Mouse (Mus musculus): Measurements from ENCODE around the gene Sfxn2.
A peak's percentile ranks its signal among the peaks of the same experiment; 100 is the strongest.

The Sfxn2 gene

DNA sequence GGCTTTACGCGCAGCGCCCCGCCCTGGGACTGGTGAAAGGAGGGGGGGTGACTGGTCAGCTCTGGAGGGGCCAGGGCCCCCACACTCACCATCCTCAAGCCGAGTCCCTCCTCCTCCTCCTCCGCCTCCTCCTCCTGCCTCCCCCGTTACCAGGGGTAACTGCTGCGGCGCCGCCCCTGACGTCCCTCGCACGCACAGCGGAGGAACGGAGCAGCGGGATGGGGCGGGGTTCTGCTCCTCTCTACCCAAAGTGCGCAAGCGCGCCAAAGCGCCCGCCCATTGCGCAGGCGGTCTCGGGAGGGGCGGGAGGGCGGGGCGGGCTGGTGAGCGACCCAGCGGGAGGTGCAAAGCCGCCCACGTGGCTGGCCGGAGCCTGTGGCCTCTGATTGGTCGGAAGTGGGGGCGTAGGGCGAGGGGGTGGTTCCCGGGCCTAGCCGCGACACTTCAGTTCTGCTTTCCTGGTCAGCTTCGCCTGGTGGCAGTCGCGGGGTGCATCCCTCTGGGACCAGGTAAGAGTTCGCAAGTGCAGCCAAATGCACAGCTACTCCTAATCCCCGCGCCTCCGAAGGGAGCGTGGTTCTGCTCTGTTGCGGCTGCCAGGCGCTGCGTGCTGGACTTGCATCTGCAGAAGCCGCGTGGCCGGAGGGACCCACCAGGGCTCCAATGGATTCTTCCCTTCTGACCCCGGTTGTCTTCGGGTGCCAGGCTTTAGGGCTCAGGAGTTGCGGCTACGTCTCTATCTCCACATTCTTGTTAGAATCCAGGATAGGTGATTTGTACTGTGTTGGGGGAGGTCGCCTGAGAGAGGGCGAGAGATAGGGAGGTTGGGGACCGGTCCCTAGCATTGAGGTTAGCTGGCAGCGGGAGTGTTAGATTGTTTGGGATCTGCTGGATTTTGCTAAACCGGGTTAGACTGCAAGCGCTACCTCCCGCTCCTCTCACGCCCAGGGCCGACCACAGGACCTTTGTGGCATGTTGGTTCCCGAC is at the start of gene Sfxn2, which contains the start of gene Arl3:
Gene Sfxn2 (plus strand): TSS at position 415 of the 987 bp plus-strand sequence.
Gene Arl3 (minus strand): TSS at position 248 of the 987 bp plus-strand sequence.
- peak; percentile 87 to 94 for DNase-seq (ENCODE audit: low spot score in 2 of 2)

DNA sequence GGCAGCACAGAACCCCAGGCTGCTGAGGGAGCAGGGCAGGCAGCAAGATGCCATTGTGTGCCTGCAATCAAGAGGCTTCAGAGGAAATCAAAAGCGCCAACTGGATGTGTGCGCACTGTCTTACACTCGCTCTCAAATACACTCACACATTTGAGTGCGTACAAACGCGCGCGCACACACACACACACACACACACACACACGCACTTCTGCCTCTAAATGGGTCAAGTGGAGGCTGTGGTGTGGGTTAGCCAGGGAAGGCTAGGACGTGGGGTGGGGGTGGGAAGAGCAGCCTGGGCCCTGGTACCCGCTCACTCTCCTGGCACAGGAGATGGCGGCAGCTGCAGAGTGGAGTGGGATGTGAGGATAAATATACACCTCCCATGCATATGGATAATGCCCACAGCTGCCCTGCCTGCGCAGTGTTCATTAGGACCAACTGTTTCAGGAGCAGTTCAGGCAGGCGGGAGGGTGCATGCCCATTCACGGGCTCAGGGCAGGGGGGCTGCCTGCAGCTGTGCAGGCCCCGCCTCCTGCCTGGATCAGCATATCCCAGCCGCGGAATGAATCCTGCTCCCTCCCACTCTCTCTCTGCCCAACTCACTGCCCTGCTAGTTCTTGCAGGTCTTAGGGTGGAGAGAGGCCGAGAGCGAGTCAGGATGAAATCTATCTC is 49.5 kb upstream of the Sfxn2 start:
- DNase-seq (ENCODE audit: low spot score in 2 of 2): peak; percentile 83 to 85

DNA sequence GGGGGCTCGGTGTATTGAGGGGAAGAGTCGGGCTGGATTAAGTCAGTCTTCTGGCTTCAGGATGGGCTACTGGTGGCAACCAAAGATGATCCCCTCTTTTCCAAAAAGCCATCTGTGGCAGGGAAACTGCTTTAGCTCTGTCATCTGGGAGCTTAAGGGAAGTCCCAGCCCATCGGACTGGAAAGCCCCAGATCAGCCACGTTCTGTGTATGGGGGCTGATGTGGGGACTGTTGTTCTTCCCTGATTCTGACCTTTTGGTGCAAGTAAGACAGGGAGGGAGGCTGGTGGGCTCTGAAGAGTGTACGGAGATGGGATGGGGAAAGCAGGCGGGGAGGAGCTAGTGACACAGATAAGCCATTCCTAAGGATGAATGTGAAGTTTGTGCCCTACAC is 49.0 kb upstream of the Sfxn2 start:
- DNase-seq (ENCODE audit: low spot score in 2 of 2): no peak

DNA sequence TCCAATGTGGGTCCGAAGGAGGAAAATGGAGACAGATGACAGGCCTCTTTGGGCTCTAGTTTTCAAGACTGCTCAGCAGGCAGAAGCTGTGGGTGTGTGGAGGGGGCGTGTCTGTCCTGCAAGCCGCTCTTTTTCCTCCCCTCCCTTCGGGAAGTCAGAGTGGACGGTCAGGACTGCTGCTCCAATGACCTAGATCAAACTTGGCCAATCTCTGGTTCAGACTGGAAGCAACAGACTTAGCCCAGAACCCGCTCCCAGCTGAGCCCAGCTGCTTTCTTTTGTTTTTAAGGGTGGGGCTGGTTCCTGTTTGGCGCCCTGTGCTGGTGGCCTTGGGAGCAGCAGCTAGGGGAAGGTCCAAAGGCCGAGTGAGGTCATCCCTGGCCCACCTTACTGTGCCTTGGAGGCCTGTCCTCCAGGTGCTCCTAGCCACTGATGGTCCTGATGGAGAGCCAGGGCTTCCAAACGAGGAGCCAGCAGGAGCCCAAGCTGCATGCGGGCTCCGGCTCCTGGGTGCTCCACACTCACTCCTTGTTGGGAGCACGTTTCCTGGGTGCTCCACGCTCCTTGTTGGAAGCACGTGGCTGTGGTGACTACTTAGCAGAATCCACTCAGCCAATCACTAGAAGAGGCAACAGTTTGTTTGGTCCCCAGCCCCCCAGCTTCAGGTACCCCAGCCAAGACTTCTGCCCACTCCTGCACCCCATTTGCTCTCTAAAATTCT is 48.4 kb upstream of the Sfxn2 start:
- DNase-seq (ENCODE audit: low spot score in 2 of 2): peak in 1 of 2 experiments; percentile 34

DNA sequence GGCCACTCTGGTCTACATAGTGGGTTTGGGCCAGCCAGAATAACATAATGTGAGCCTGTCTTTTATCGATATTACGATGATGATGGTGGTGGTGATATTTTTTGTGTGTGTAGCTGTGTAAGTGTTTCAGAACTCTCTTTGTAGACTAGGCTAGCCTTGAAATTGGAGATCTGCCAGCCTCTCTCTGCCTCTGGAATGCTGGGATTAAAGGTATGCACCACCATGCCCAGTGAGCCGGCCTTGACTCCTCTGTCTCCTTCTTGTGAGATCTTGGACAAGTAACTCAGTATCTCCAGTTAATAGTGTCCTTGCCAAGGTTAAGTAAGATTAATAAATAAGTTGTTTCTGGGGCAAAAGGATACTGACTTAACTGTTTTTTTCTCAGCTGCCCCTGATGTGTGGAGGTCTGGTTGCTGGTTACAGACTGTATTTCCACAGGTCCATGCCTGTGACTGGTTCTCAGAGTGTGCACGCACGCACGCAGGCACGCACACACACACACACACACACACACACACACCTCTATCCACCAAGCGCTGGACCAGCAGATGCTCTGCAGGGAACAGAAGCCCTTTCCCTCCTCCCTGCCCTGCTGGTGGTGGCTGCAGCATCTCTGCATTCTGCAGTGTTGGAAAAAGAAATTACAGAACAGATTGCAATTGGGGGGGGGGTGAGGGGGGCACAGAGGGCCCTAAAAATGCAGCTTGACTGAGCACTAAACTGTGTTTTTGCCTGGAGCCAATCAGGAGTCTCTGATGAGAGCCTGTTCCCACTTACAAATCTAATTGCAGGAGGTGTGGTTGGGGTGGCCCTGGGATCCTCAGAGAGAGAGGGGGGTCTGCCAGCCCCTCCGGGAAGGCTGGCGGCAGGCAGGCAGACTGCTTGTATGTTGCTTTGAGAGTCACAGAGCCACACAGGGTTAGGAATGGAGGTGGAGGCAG is 47.2 kb upstream of the Sfxn2 start:
- DNase-seq (ENCODE audit: low spot score in 2 of 2): peak in 1 of 2 experiments; percentile 3

DNA sequence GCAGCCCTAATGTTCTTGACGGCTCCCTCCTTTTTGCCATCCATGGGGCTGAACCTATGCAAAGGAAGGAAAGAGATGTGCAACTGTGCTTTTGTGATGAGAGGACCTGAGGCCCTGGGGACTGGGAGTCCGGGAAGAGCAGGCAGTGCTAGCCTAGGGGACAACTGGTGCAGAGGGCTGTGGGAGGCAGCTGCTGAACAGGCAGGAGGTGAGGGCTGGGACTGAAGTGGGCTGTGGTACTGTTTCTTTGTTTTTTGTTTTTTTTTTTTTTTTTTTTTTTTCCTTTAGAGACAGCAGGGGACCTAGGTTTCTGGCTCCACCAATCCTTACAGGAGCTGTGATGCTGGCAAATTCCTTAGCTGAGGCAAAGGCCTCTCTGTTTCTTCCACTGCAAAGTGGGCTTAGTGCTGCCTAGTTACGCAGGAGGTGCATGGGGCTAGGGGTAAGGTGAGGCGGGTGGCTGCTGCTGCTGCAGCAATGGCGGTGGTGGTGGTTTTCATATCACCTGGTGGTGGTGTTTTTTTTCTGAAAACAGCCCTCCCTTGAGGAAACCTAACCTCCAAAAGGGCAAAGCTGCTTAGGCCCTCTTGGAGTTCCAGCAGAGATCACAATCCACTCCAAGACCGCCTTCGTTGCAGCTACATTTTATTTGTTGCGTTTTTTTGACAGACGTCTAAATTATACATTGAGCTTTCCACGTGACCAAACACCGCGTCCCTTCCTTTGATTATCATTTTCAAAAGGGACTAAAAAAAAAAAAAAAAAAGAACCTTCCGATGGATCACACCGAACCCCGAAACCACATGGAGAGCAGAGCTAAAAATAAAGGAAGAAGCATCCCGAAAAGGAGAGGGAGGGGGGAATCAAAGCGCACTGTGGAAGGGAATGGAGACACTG is 45.3 kb upstream of the Sfxn2 start:
- DNase-seq (ENCODE audit: low spot score in 2 of 2): peak in 1 of 2 experiments; percentile 8

DNA sequence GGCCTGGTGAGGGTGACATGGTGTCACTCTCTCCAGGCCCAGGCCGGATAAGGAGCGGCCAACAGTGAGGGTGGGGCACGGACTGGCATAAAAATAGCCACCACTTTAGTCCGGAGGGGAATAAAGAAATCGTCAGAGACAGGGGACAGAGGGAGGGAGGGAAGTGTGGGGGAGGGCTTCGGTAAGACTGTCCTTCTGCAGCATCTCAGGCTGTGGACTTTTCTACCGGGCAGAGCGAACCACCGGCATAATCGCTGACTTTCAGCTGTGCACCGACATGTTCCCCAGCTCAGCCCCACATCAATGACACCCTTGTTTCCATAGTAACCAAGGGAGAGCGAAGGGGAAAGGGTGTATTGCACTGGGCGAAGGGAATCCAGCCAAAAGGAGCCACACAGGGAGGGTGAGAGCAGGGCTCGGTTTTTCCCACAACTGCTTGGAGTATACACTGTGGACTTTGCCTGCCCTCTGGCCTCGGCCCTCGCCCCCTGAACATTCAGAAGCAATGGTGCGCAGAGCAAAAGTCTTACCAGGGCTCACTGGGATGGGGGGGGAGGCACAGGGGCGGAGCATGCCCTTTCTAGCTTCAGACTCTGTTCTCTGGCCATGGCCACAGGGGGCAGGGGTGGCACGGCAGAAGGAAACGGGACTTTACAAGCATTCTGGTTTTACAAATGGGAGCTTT is 44.5 kb upstream of the Sfxn2 start:
- peak in 1 of 2 experiments; percentile 51 for DNase-seq (ENCODE audit: low spot score in 2 of 2)

DNA sequence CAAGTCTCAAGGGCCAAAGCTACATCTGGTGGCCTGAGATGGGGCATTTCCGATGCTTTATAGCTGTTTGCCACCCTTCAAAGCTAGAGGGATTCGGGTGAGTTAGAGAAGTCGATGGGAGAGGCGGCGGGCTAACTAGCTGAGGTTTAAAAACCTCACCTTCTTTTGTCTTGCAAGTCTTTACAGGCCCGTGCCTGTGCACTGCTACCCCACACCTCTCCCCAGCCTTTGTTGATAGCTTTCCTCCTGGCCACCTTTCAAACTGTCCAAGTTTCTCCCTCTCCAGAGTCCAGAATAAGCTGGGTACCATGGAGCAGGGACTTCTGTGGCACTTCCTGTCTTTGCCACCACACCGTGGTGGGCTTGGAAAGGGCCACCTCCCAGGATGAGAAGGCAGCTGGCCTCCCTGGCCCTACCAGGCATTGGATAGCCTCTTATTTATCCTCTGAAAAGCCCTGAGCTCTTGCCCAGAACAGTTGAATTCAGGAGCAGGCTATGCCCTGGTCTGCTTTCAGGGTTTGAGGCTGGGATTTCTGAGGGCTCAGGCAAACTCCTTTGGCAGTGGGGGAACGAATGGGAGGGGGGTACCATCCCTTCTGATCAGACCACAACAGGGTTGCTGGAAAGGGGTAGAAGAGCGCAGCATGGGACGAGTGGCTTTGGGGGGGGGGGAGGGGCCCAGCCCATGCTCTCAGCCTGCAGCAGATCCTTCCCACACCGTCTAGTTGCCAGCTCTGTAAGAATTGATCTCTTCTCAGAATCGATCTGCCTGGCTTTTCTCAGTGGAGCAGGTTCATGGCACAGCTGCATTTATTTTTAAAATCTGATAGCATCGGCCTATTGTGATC is 43.3 kb upstream of the Sfxn2 start:
- peak in 1 of 2 experiments; percentile 14 for DNase-seq (ENCODE audit: low spot score in 2 of 2)

DNA sequence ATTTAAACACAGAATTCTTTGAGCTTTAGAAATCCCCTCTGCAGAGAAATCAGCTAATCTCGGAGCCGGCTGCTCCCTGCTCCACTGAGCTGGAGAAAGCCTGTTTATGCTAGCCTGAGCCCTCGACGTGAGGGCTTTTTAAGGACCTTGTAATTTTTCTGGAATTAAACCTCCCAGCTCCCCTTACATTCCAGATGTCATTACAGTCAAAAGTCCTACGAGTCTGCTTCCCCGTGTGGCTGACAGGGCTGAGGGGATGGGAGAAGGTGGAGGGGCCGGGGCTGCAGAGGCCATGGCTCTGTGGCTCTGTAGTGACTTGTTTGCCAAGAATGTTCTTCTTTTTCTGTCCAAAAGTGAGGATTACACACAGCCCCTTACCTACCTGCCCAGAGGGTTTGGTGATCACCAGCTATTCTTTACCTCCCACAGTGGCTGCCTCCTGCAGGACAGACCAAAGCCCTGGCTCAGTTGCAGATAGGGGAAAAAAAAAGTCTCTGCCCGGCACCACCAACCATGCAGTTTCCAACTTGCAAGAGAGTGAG is 42.6 kb upstream of the Sfxn2 start:
- peak in 1 of 2 experiments; percentile 3 for DNase-seq (ENCODE audit: low spot score in 2 of 2)

DNA sequence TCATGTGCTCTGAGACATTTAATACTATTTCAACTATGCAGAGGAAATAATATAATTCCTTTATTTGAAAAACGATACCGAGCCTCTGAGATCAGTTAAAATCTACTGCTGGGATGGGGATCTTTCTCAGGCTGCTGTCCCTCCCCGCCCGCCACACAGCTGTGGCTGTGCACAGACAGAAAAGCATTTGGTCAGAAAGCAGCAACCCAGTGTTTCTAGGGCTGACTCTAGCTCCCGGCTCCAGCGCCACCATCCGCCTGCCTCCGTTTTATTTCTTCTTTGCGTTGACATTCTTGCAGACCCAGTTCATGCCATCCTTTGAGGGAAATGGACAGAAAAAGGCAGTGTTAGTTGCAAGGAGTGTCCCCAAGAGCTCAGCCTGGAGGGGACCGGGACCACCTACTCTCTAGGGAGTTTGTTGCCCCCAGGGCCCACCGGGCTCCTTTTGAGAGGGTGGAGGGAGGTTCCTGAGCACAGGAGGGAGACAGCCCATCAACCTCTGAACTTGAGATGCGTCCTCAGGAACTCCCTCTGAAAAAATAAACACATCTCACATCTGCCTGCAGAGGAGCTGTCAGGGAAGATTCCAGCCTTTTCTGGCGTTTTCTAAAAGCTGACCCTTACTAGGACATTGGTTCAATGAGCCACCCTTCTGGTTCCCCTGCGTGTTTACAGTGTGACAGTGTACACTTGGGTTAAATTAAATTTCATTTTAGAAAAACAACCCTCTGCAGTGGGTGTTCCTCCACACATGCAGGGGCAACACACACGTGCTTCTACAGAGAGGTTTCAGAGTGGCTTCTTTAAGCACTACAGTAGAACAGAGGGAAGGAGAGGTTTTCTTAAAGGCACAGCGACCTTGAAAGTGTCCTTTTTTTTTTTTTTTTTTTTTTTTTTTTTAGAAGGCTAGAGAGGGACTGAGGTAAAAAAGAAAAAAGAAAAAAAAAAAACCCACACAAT is 41.8 kb upstream of the Sfxn2 start:
- peak in 1 of 2 experiments; percentile 19 for DNase-seq (ENCODE audit: low spot score in 2 of 2)

DNA sequence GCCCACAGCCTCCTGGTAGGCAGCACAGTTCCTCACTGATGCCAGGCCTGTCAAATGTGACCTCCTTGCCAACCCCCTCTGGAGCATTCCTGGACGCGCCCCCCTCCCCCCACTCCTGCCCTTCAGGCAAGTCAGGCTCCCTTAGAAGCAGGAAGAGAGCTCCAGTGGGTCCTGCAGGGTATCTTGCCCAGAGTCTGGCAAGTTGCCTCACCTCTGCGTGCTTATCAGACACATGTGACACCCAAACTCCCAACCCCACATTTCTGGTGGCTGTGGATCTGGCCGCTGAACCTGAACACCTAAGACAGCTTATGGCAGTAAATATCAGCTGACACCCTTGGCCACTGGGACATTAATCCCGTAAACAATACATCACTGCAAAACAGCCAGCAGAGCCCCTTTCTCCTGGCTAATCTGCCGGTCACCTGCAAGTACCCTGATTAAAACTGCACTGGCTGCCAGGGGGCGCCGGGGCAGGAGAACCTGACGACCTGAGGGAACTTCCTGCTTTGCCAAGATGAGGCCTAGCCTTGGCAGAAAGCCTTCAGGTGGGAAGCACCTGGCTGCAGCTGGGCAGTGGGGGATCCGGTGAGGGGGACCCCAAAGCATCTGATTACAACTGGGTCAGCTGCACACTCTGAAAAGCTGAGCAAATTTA is 41.0 kb upstream of the Sfxn2 start:
- no peak for DNase-seq (ENCODE audit: low spot score in 2 of 2)

DNA sequence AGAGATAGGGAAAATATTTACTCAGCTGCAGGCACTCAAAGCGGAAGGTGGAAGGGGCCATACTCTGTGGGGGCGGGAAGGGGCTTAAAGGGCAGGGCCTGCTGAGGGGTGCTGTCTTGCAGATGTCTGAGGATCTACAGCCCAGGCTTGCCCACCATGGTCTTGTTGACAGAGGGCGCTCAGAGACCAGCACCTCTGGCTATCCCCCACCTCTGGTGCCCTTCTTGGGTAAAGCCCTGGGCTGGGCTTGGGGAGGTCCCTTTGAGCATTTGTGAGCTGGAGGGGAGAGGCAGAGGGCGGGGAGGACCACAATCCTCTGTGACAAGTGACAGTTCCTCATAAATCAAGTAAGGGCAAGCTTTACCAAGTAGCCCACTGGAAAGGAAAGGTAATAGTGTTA is 40.1 kb upstream of the Sfxn2 start:
- no peak for DNase-seq (ENCODE audit: low spot score in 2 of 2)

DNA sequence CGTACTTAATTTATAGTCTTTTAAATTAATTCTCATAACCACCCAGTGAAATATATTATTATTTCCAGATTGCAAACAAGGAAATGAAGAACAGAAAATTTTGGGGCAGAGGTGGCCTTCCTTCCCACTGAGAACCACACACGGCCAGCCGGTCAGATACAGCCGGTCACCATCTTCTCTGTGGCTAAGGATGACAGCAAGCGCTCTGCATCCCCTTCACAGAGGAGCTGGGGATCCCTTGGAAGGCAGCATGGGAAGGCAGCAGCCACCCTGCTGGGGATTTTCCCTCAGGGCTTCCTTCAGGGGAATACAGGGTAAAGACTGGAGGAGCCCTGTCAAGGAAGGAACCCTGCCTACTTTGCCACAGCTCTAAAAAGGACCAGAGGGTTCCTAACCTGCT is 39.6 kb upstream of the Sfxn2 start:
- DNase-seq (ENCODE audit: low spot score in 2 of 2): no peak

DNA sequence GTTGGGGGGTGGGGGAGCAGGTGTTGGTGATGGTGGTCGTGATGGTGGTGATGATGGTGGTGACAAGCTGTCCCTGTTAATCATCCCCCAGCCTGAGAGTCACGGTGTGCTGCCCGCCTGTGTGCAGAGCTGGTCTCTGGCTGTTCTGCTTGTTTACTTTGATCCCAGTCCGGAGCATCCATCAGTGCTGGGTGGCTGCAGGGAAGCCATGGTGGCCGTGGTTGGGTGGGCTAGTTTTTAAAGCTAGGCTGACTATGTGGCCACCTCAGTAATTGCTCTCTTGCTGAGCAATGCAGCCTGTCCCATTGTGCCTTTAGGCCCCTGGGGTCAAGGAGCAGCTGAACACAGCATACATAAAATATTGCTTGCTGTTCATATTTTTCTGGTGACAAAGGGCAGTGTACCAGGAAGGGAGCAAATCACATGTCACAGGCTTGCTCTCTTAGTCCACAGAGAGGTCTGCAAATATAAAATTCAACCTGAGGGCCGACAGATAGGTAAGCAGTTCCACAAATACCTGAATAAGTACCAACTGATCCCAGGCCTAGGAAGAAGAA is 38.5 kb upstream of the Sfxn2 start:
- DNase-seq (ENCODE audit: low spot score in 2 of 2): no peak

DNA sequence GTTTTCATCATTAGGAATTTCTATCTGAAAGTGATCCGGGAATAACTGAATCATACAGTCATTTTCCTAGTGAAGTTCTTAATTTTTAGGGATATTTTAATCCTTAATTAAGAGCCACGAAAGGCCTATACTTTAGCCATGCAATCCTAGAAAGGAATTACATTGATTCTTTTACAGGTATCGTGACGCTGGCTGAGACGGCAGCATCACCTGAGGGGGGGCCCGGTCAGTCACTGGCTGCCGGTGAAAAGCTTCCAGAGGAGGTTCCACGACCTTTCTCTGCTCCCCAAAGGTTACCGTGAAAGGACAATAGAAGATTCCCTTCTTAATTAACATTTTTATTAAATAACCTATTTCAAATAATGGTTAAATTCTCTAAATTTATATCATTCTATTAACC is 35.8 kb upstream of the Sfxn2 start:
- no peak for DNase-seq (ENCODE audit: low spot score in 2 of 2)

DNA sequence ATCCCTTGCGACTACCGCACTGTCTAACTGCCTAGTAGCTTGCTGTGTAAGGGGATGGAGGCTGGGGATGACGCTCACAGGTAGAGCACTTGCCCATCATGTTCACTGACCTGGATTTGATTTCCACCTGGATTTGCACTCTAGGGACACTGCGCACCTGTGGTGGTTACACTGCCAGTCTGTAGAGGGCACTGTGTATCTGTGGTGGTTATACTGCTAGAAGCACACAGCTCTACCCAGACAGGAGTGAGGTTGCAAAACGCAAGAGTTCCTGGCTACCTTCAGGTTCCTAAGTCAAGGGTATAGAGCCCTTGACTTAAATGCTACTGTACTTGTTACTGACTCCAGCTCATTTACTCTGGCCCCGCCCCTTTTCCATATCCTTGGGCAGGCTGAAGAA is 35.0 kb upstream of the Sfxn2 start:
- no peak for DNase-seq (ENCODE audit: low spot score in 2 of 2)
